Mouse (Mus musculus) CH12.LX (cell line): ENCODE data around the gene Ager. TPM values are rescaled to one million over a fixed set of nuclear protein-coding genes. Genes with fewer than 3 reads are reported as not detected.

Experiments used
- polyA plus RNA-seq: library from polyadenylated mRNA; unstranded; fragments of >175 nt; gene quantifications from 2 replicates; pipeline ENCODE4 v1.2.1, GENCODE M21; 2012; ENCODE audit warnings: low read depth; ENCODE audit not compliant: insufficient read length
- total RNA-seq, 2 experiments: library from RNA; depleted of rRNA; stranded (reverse); fragments of 300-350 nt in 1 of 2; fragments of >200 nt in 1 of 2; gene quantifications; 2 replicates each; pipeline ENCODE4 v1.2.3; 2012 to 2014

Ager gene
- total and polyA plus RNA-seq, 3 experiments = 0.55 to 3.5 (median 0.81) TPM

Other genes with a start within 250 kb of the Ager start
- 1.1 and 1.2 TPM in 2 replicates for gene Btnl2, start 243.0 kb upstream of the Ager start, total RNA-seq (2012; rRNA removed)
- 1.9 and 2.0 TPM in 2 replicates for gene Btnl2, start 243.0 kb upstream of the Ager start, total RNA-seq (2014; rRNA removed)
- 4.8 and 5.6 TPM in 2 replicates for gene Btnl2, start 243.0 kb upstream of the Ager start, polyA plus RNA-seq
- 0.08 TPM in 1 of 2 replicates, not detected in the other for gene Btnl1, start 220.7 kb upstream of the Ager start, total RNA-seq (2012; rRNA removed)
- gene Btnl1, start 220.7 kb upstream of the Ager start, total RNA-seq (2014; rRNA removed) = 0.14 TPM in 1 of 2 replicates, not detected in the other
- gene Btnl1, start 220.7 kb upstream of the Ager start, polyA plus RNA-seq = 0.11 TPM in 1 of 2 replicates, not detected in the other
- not detected in 2 replicates for gene BC051142, start 199.0 kb upstream of the Ager start, total RNA-seq (2012; rRNA removed)
- 0.28 TPM in 1 of 2 replicates, not detected in the other for gene BC051142, start 199.0 kb upstream of the Ager start, total RNA-seq (2014; rRNA removed)
- 0.83 and 1.0 TPM in 2 replicates for gene BC051142, start 199.0 kb upstream of the Ager start, polyA plus RNA-seq
- gene Btnl4, start 120.5 kb upstream of the Ager start, total RNA-seq (2012; rRNA removed) = not detected in 2 replicates
- gene Btnl4, start 120.5 kb upstream of the Ager start, total RNA-seq (2014; rRNA removed) = not detected in 2 replicates
- not detected in 2 replicates for gene Btnl4, start 120.5 kb upstream of the Ager start, polyA plus RNA-seq
- gene Btnl6, start 80.5 kb upstream of the Ager start, total RNA-seq (2012; rRNA removed) = not detected in 2 replicates
- gene Btnl6, start 80.5 kb upstream of the Ager start, total RNA-seq (2014; rRNA removed) = not detected in 2 replicates
- gene Btnl6, start 80.5 kb upstream of the Ager start, polyA plus RNA-seq = not detected in 2 replicates
- gene Notch4, start 33.6 kb upstream of the Ager start, total RNA-seq (2012; rRNA removed) = 0.25 and 0.29 TPM in 2 replicates
- gene Notch4, start 33.6 kb upstream of the Ager start, total RNA-seq (2014; rRNA removed) = not detected in 2 replicates
- 0.55 TPM in 1 of 2 replicates, not detected in the other for gene Notch4, start 33.6 kb upstream of the Ager start, polyA plus RNA-seq
- gene Gpsm3, start 8.1 kb upstream of the Ager start, total RNA-seq (2012; rRNA removed) = 14.9 and 18.2 TPM in 2 replicates
- gene Gpsm3, start 8.1 kb upstream of the Ager start, total RNA-seq (2014; rRNA removed) = 8.5 and 13.0 TPM in 2 replicates
- 38.7 and 52.6 TPM in 2 replicates for gene Gpsm3, start 8.1 kb upstream of the Ager start, polyA plus RNA-seq
- gene Pbx2, start 6.6 kb upstream of the Ager start, total RNA-seq (2012; rRNA removed) = 34.8 and 41.0 TPM in 2 replicates
- gene Pbx2, start 6.6 kb upstream of the Ager start, total RNA-seq (2014; rRNA removed) = 30.0 and 31.9 TPM in 2 replicates
- 41.7 and 50.5 TPM in 2 replicates for gene Pbx2, start 6.6 kb upstream of the Ager start, polyA plus RNA-seq
- gene Rnf5, start 5.8 kb downstream of the Ager start, total RNA-seq (2012; rRNA removed) = 16.5 and 20.6 TPM in 2 replicates
- 6.5 and 8.4 TPM in 2 replicates for gene Rnf5, start 5.8 kb downstream of the Ager start, total RNA-seq (2014; rRNA removed)
- gene Rnf5, start 5.8 kb downstream of the Ager start, polyA plus RNA-seq = 35.1 and 48.9 TPM in 2 replicates
- 39.3 and 47.4 TPM in 2 replicates for gene Agpat1, start 6.4 kb downstream of the Ager start, total RNA-seq (2012; rRNA removed)
- gene Agpat1, start 6.4 kb downstream of the Ager start, total RNA-seq (2014; rRNA removed) = 9.9 and 11.2 TPM in 2 replicates
- 37.7 and 44.4 TPM in 2 replicates for gene Agpat1, start 6.4 kb downstream of the Ager start, polyA plus RNA-seq
- 0.13 TPM in 1 of 2 replicates, not detected in the other for gene Egfl8, start 18.1 kb downstream of the Ager start, total RNA-seq (2012; rRNA removed)
- not detected in 2 replicates for gene Egfl8, start 18.1 kb downstream of the Ager start, total RNA-seq (2014; rRNA removed)
- gene Egfl8, start 18.1 kb downstream of the Ager start, polyA plus RNA-seq = not detected in 2 replicates
- 0.76 and 1.9 TPM in 2 replicates for gene Ppt2, start 30.6 kb downstream of the Ager start, total RNA-seq (2012; rRNA removed)
- gene Ppt2, start 30.6 kb downstream of the Ager start, total RNA-seq (2014; rRNA removed) = 0.24 TPM in 1 of 2 replicates, not detected in the other
- 0.60 and 0.84 TPM in 2 replicates for gene Ppt2, start 30.6 kb downstream of the Ager start, polyA plus RNA-seq
- gene Prrt1, start 31.7 kb downstream of the Ager start, total RNA-seq (2012; rRNA removed) = not detected in 2 replicates
- not detected in 2 replicates for gene Prrt1, start 31.7 kb downstream of the Ager start, total RNA-seq (2014; rRNA removed)
- gene Prrt1, start 31.7 kb downstream of the Ager start, polyA plus RNA-seq = not detected in 2 replicates
- 5.5 and 6.8 TPM in 2 replicates for gene Fkbpl, start 46.9 kb downstream of the Ager start, total RNA-seq (2012; rRNA removed)
- gene Fkbpl, start 46.9 kb downstream of the Ager start, total RNA-seq (2014; rRNA removed) = 6.8 and 8.2 TPM in 2 replicates
- 5.6 and 6.2 TPM in 2 replicates for gene Fkbpl, start 46.9 kb downstream of the Ager start, polyA plus RNA-seq
- 34.3 and 34.5 TPM in 2 replicates for gene Atf6b, start 49.3 kb downstream of the Ager start, total RNA-seq (2012; rRNA removed)
- gene Atf6b, start 49.3 kb downstream of the Ager start, total RNA-seq (2014; rRNA removed) = 18.9 and 20.2 TPM in 2 replicates
- 54.3 and 59.6 TPM in 2 replicates for gene Atf6b, start 49.3 kb downstream of the Ager start, polyA plus RNA-seq
- not detected in 2 replicates for gene Tnxb, start 72.7 kb downstream of the Ager start, total RNA-seq (2012; rRNA removed)
- gene Tnxb, start 72.7 kb downstream of the Ager start, total RNA-seq (2014; rRNA removed) = not detected in 2 replicates
- not detected in 2 replicates for gene Tnxb, start 72.7 kb downstream of the Ager start, polyA plus RNA-seq
- gene C4b, start 146.0 kb downstream of the Ager start, total RNA-seq (2012; rRNA removed) = 0.13 TPM in 1 of 2 replicates, not detected in the other
- gene C4b, start 146.0 kb downstream of the Ager start, total RNA-seq (2014; rRNA removed) = not detected in 2 replicates
- gene C4b, start 146.0 kb downstream of the Ager start, polyA plus RNA-seq = not detected in 2 replicates
- gene Cyp21a1, start 206.7 kb downstream of the Ager start, total RNA-seq (2012; rRNA removed) = not detected in 2 replicates
- not detected in 2 replicates for gene Cyp21a1, start 206.7 kb downstream of the Ager start, total RNA-seq (2014; rRNA removed)
- not detected in 2 replicates for gene Cyp21a1, start 206.7 kb downstream of the Ager start, polyA plus RNA-seq
- 27.7 and 32.9 TPM in 2 replicates for gene Stk19, start 239.1 kb downstream of the Ager start, total RNA-seq (2012; rRNA removed)
- 21.2 and 22.6 TPM in 2 replicates for gene Stk19, start 239.1 kb downstream of the Ager start, total RNA-seq (2014; rRNA removed)
- 37.1 and 41.3 TPM in 2 replicates for gene Stk19, start 239.1 kb downstream of the Ager start, polyA plus RNA-seq
- 16.3 and 17.2 TPM in 2 replicates for gene Dxo, start 239.2 kb downstream of the Ager start, total RNA-seq (2012; rRNA removed)
- gene Dxo, start 239.2 kb downstream of the Ager start, total RNA-seq (2014; rRNA removed) = 6.3 and 10.0 TPM in 2 replicates
- gene Dxo, start 239.2 kb downstream of the Ager start, polyA plus RNA-seq = 26.9 and 31.6 TPM in 2 replicates